Comparison of ENCODE assay signal across 18 mouse cellular contexts in genomic region chr5:106989786-106990185, GRCm38 (mm10). TPM values are rescaled to one million over a fixed set of nuclear protein-coding genes. Genes with fewer than 3 reads are reported as not detected.
DNase-seq lines count a peak whose midpoint lies in the region; ATAC-seq and TF ChIP-seq lines count a peak whose summit lies in the region.
"Had no signal": no experiment of that assay in that cellular context is flagged by ENCODE, and none has a peak within 500 bp of the region (broad histone marks: within the 10 kb centered on the region; RNA-seq: fewer than 3 reads in every experiment).

No protein-coding gene starts in this region.

- TF ChIP-seq POLR2A in limb, embryonic 14.5 days (IDR thresholded peaks at IDR 0.05; ENCODE audit: borderline replicate concordance, extremely low read depth, insufficient read depth, insufficient read length) = no peak

- H3K27ac ChIP-seq in heart, embryonic 15.5 days = peak overlapping the region; percentile 31; the same call in 1 of the 2 replicates
- H3K27ac ChIP-seq in limb, embryonic 13.5 days = no peak overlapping the region
- H3K27ac ChIP-seq in limb, embryonic 10.5 days = no peak overlapping the region
- H3K27ac ChIP-seq in brown adipose tissue, adult 24 weeks (replicated peaks; ENCODE audit: low read depth, low read length) = peak overlapping the region; percentile 67
- H3K27ac ChIP-seq in limb, embryonic 14.5 days (replicated peaks; ENCODE audit: low read depth, low read length) = no peak overlapping the region; the same call in 1 of the 2 replicates
- H3K27ac ChIP-seq: hindbrain, embryonic 13.5 days; liver, embryonic 12.5 days; midbrain, embryonic 10.5 days had no signal

- H3K9ac ChIP-seq in heart, embryonic 15.5 days = no peak overlapping the region
- H3K9ac ChIP-seq in limb, embryonic 13.5 days = no peak overlapping the region
- H3K9ac ChIP-seq in limb, embryonic 14.5 days (ENCODE audit: low read depth, low read length, severe bottlenecking) = no peak overlapping the region
- H3K9ac ChIP-seq: embryonic facial prominence, embryonic 15.5 days; hindbrain, embryonic 13.5 days; liver, embryonic 12.5 days had no signal

- no peaks in the 10 kb centered on the region for H3K27me3 ChIP-seq in heart, embryonic 15.5 days
- no peaks in the 10 kb centered on the region for H3K27me3 ChIP-seq in limb, embryonic 13.5 days
- no peaks in the 10 kb centered on the region for H3K27me3 ChIP-seq in limb, embryonic 10.5 days (ENCODE audit: low read depth, poor library complexity, severe bottlenecking)
- no peaks in the 10 kb centered on the region for H3K27me3 ChIP-seq in limb, embryonic 14.5 days (ENCODE audit: control insufficient read depth, insufficient read depth, low read length)
- H3K27me3 ChIP-seq: embryonic facial prominence, embryonic 15.5 days; liver, embryonic 12.5 days had no signal

- DNase-seq in heart, adult 9 months (ENCODE audit: low spot score in 2 of 2) = no peak
- DNase-seq in limb, embryonic 10.5 days (ENCODE audit: low spot score) = no peak
- no peak for DNase-seq in limb, embryonic 14.5 days (ENCODE audit: low spot score)
- DNase-seq in layer of hippocampus, adult 9-10 months (ENCODE audit: low spot score) = no peak
- DNase-seq: adrenal gland, postnatal 36 days; B cell, adult 2 months; cerebellum, adult 18-20 months; cerebellum, postnatal 25 days; right cerebral cortex, postnatal 25 days; thymus, postnatal 25 days had no signal

- no peak overlapping the region for H3K4me3 ChIP-seq in heart, embryonic 15.5 days
- no peak overlapping the region for H3K4me3 ChIP-seq in limb, embryonic 13.5 days
- no peak overlapping the region for H3K4me3 ChIP-seq in limb, embryonic 10.5 days
- no peak overlapping the region for H3K4me3 ChIP-seq in brown adipose tissue, adult 24 weeks (ENCODE audit: insufficient read depth, low read depth, low read length)
- H3K4me3 ChIP-seq in limb, embryonic 14.5 days (replicated peaks; ENCODE audit: low read length) = no peak overlapping the region
- H3K4me3 ChIP-seq: embryonic facial prominence, embryonic 15.5 days; hindbrain, embryonic 13.5 days; liver, embryonic 12.5 days; midbrain, embryonic 10.5 days had no signal

- H3K36me3 ChIP-seq in heart, embryonic 15.5 days = no peaks in the 10 kb centered on the region; the same call in 1 of the 2 replicates
- H3K36me3 ChIP-seq in limb, embryonic 13.5 days = peaks cover 7% of the 10 kb centered on the region
- H3K36me3 ChIP-seq in limb, embryonic 10.5 days = peaks cover 22% of the 10 kb centered on the region
- H3K36me3 ChIP-seq in limb, embryonic 14.5 days (ENCODE audit: control insufficient read depth, insufficient read depth, low read length) = no peaks in the 10 kb centered on the region
- H3K36me3 ChIP-seq: embryonic facial prominence, embryonic 15.5 days had no signal

- no peak overlapping the region for H3K4me2 ChIP-seq in heart, embryonic 15.5 days
- H3K4me2 ChIP-seq in limb, embryonic 13.5 days (replicated peaks) = no peak overlapping the region
- H3K4me2 ChIP-seq in limb, embryonic 14.5 days (replicated peaks; ENCODE audit: low read depth, low read length, severe bottlenecking) = peak overlapping the region; percentile 15; the same call in 1 of the 2 replicates
- H3K4me2 ChIP-seq: hindbrain, embryonic 13.5 days had no signal

- peaks cover 18% of the 10 kb centered on the region for H3K4me1 ChIP-seq in heart, embryonic 15.5 days (replicated peaks)
- peaks cover 34% of the 10 kb centered on the region for H3K4me1 ChIP-seq in limb, embryonic 13.5 days
- peaks cover 20% of the 10 kb centered on the region for H3K4me1 ChIP-seq in limb, embryonic 10.5 days
- peaks cover 3% of the 10 kb centered on the region; the same call in 1 of the 2 replicates for H3K4me1 ChIP-seq in brown adipose tissue, adult 24 weeks (ENCODE audit: control insufficient read depth, insufficient read depth, insufficient read length, low read length)
- H3K4me1 ChIP-seq in limb, embryonic 14.5 days (ENCODE audit: control insufficient read depth, insufficient read depth, low read length) = peaks cover 13% of the 10 kb centered on the region

- no peaks in the 10 kb centered on the region for H3K9me3 ChIP-seq in heart, embryonic 15.5 days (replicated peaks)
- no peaks in the 10 kb centered on the region for H3K9me3 ChIP-seq in limb, embryonic 13.5 days
- no peaks in the 10 kb centered on the region for H3K9me3 ChIP-seq in limb, embryonic 10.5 days (replicated peaks)
- no peaks in the 10 kb centered on the region for H3K9me3 ChIP-seq in limb, embryonic 14.5 days (ENCODE audit: control insufficient read depth, low read length)
- H3K9me3 ChIP-seq: embryonic facial prominence, embryonic 15.5 days; hindbrain, embryonic 13.5 days; liver, embryonic 12.5 days; midbrain, embryonic 10.5 days had no signal

- 61% methylated on average over 12 of the region's 12 CpGs for WGBS in heart, embryonic 15.5 days
- 55% methylated on average over 12 of the region's 12 CpGs for WGBS in limb, embryonic 13.5 days
- 80% methylated on average over 12 of the region's 12 CpGs for WGBS in limb, embryonic 10.5 days
- WGBS in limb, embryonic 14.5 days = 50% methylated on average over 12 of the region's 12 CpGs

- ATAC-seq in heart, embryonic 15.5 days (replicated peaks; ENCODE audit: insufficient number of reproducible peaks, insufficient read depth, low FRiP score, low read depth) = no peak
- 0 out of 2 replicates have a peak, but pooled peaks have one; percentile 6 for ATAC-seq in limb, embryonic 13.5 days (ENCODE audit: low FRiP score, low read depth)
- ATAC-seq in limb, embryonic 14.5 days (ENCODE audit: low FRiP score, low read depth) = peak; percentile 27; the same call in 1 of the 2 replicates
- ATAC-seq in megakaryocyte progenitor cell, adult 5-6 weeks (replicated peaks; ENCODE audit: poor library complexity) = no peak

RNA-seq across cellular contexts. Expression of gene Cdc7, which starts 25.7 kb away (rescaled TPM):
- polyA plus RNA-seq in heart, embryonic 15.5 days (2015; fragmentation: Nextera tagmentation; extraction: Ambion mirVana) = 20.3 and 25.2 TPM in 2 replicates
- polyA plus RNA-seq in limb, embryonic 13.5 days (2015; fragmentation: Nextera tagmentation; extraction: Ambion mirVana) = 51.6 and 55.2 TPM in 2 replicates
- 58.5 and 67.8 TPM in 2 replicates for polyA plus RNA-seq in limb, embryonic 10.5 days (2016; fragmentation: Nextera tagmentation; extraction: Ambion mirVana)
- polyA plus RNA-seq in brown adipose tissue, adult 24 weeks (2012; ENCODE audit: insufficient read depth, insufficient read length, missing spikeins) = 1.4 and 1.6 TPM in 2 replicates
- 65.8 and 66.8 TPM in 2 replicates for polyA plus RNA-seq in limb, embryonic 14.5 days (2012; rRNA removed)
- 39.8 and 46.4 TPM in 2 replicates for polyA plus RNA-seq in limb, embryonic 14.5 days (2014; fragmentation: Nextera tagmentation; extraction: Ambion mirVana)
- total RNA-seq in megakaryocyte progenitor cell, adult 5-6 weeks (2015) = 31.6 and 38.2 TPM in 2 replicates
- total RNA-seq in megakaryocyte progenitor cell, adult 5-6 weeks (2017) = 30.9 and 42.9 TPM in 2 replicates

Comparison
In these comparisons a context has a peak if more than half of its experiments do, and no peak if none do; other contexts are left out.
1. ATAC-seq: peak in limb, embryonic 13.5 days (single experiment) and limb, embryonic 14.5 days (single experiment); none in heart, embryonic 15.5 days (single experiment) and megakaryocyte progenitor cell, adult 5-6 weeks (single experiment).
2. H3K27ac ChIP-seq: peak in heart, embryonic 15.5 days (single experiment) and brown adipose tissue, adult 24 weeks (single experiment); none in limb, embryonic 13.5 days (single experiment), limb, embryonic 10.5 days (single experiment) and limb, embryonic 14.5 days (single experiment).